Mouse (Mus musculus): Measurements from ENCODE around the gene Mmel1. TPM values are rescaled to one million over a fixed set of nuclear protein-coding genes. Genes with fewer than 3 reads are reported as not detected.

The Mmel1 gene
- polyA plus RNA-seq (2015; fragmentation: Nextera tagmentation; extraction: Ambion mirVana): 1.9 and 5.0 TPM in 2 replicates

DNA sequence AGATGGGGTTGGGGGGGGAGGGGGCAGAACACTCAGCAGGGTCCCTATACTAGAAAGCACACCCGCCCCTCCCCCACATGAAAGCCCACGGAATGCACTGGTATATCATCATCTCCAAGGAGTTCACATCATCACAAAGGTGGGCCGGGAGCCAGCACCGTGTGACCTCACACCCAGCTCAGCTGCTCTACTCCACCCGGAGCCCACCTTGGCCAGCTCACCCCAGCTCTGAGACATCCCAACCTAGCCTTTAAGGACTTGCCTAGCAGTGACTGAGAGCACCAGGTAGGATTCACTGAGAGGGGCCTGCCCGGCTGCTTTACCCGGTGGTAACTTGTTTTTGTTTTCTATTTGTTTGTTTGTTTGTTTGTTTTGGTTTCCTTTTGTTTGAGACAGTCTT is at the start of gene Mmel1:
Gene Mmel1, plus strand, starts transcription at position 146 of the 400 bp plus-strand sequence.

DNA sequence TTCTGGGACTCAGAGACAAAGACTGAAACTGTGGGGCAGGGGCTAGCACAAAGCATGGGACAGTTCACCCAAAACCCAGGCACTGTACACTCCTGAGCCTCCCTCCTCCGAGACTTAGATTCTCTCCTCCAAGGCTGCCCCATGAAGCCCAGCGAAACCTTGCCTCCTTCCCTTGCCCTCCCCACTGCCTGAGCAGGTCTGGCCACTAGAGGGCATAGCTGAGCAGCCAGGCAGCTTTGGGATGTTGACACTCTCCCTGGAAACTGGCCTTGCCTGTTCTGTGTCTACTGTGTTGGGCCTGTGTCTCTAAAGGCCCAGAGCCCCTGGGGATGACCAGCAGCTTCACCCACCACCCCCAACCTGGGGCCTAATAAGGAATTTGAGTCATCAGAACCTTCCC is 32.2 kb upstream of the Mmel1 start, which contains the start of gene Ttc34:
Gene Ttc34, plus strand, starts transcription at position 290 of the 400 bp plus-strand sequence.

DNA sequence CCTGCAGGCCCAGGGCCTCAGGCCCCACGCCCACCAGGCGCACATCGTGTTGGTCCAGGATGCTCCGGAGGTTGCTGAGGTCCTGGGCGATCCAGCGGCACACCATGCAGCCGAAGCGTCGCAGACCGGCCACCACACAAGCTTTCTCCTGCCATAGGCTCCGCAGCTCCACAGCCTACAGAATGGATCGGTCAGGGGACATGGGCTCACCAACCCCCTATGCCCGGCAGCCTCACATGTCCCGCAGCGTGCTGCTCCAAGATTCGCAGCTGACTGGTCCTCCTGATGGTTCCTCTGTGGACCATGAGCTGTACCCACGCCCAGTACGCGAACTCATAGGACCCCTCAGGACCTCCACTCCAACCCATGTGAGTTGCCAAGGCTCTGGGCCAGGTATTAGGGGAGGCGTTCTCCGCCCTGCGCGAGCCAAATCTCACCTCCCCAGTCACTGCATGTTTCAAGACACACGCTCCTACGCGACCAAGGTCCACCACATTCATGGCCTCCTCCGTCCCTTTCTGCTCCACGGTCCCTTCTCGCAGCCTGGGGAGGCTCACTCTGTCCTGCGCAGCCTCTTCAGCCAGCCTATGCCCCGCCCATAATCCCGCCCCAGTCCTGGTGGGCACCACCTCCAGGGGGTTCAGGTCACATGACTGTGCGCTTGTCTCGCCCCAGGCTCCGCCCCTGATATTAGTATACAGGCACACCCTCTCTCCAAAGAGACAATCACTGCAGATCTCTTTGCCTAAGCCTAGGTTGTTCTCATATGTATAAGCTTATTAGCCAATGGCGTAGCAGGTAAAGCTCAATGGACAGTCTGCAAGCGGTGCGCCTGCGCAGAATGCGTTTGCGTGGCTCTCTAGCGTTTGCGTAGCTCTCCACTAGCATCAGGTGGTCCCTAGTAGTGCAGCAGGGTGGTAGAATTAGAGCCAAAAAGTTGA is 29.4 kb downstream of the Mmel1 start, which contains the start of gene Fam213b:
Gene Fam213b, minus strand, starts transcription at position 630 of the 941 bp plus-strand sequence.

DNA sequence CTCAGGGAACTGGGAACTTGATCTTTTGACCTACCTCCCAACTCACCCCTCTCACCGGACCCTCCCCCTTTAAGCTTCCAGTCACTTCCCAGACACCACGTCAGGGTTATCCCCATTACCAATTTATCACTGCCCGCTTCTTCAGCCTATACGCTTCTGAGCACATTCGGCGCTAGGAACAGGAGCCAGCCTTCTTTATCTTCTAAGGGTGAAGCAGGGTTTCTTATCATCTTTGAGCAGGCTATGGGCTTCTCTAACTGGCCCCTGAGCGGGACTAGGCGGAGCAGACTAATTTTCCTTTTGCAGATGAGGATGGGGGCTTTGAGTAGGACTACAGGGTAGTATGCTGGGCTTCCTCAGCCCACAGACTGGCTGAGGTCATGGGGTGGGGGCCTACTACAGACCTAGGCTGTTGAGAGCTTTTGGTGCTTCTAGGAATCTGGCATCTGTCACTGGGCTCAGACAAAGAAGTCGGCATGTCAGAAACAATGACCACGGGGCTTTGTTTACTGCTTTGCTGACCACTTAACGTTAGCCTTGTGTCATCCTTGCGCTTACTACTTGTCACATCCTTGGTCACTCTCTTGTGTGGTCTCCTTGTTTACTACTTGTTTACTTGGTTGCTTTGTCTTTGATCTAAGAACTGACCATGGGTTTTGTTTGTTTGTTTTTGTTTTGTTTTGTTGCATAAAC is 59.2 kb downstream of the Mmel1 start, which contains the start of gene Tnfrsf14:
Gene Tnfrsf14, minus strand, starts transcription at position 169 of the 693 bp plus-strand sequence.

Other genes with a start within 250 kb of the Mmel1 start
- gene Prdm16, start 232.7 kb upstream of the Mmel1 start, polyA plus RNA-seq (2015; fragmentation: Nextera tagmentation; extraction: Ambion mirVana): 2.8 and 4.3 TPM in 2 replicates
- gene Actrt2, start 201.7 kb upstream of the Mmel1 start, polyA plus RNA-seq (2015; fragmentation: Nextera tagmentation; extraction: Ambion mirVana): not detected in 2 replicates
- gene Ttc34, start 32.1 kb upstream of the Mmel1 start, polyA plus RNA-seq (2015; fragmentation: Nextera tagmentation; extraction: Ambion mirVana): 0.10 and 0.19 TPM in 2 replicates
- 165 and 222 TPM in 2 replicates for gene Fam213b, start 29.6 kb downstream of the Mmel1 start, polyA plus RNA-seq (2015; fragmentation: Nextera tagmentation; extraction: Ambion mirVana)
- 2.6 TPM in 2 replicates for gene Tnfrsf14, start 59.0 kb downstream of the Mmel1 start, polyA plus RNA-seq (2015; fragmentation: Nextera tagmentation; extraction: Ambion mirVana)
- 1.1 and 6.1 TPM in 2 replicates for gene Hes5, start 91.3 kb downstream of the Mmel1 start, polyA plus RNA-seq (2015; fragmentation: Nextera tagmentation; extraction: Ambion mirVana)
- gene Pank4, start 94.5 kb downstream of the Mmel1 start, polyA plus RNA-seq (2015; fragmentation: Nextera tagmentation; extraction: Ambion mirVana): 19.0 and 25.6 TPM in 2 replicates
- 0.61 and 1.5 TPM in 2 replicates for gene Plch2, start 187.2 kb downstream of the Mmel1 start, polyA plus RNA-seq (2015; fragmentation: Nextera tagmentation; extraction: Ambion mirVana)
- gene Pex10, start 197.4 kb downstream of the Mmel1 start, polyA plus RNA-seq (2015; fragmentation: Nextera tagmentation; extraction: Ambion mirVana): 10.5 and 20.4 TPM in 2 replicates
- gene Rer1, start 216.8 kb downstream of the Mmel1 start, polyA plus RNA-seq (2015; fragmentation: Nextera tagmentation; extraction: Ambion mirVana): 210 and 215 TPM in 2 replicates
- 3.8 and 9.3 TPM in 2 replicates for gene Morn1, start 217.0 kb downstream of the Mmel1 start, polyA plus RNA-seq (2015; fragmentation: Nextera tagmentation; extraction: Ambion mirVana)

All from adrenal gland, postnatal 0 days (tissue).